Mouse (Mus musculus) fat pad, adult 2 months (tissue): ENCODE measurements around the gene Gid8.
"Not testable (repeated sequence)": the region's sequence is repeated elsewhere in the genome, so short reads cannot be mapped to it uniquely, and the experiment has no call there.

Experiments
- DNase-seq: peaks from one replicate; pipeline ENCODE4 v3.0.0-alpha.2; 2011; ENCODE audit warnings: low read depth, low spot score; ENCODE audit errors: extremely low read depth

Gene Gid8

GRCm38 (mm10) chr2:180710276-180711155, 599 bp downstream of the Gid8 start:
- no peak for DNase-seq

- DNase-seq, result no peak
These were observed 1.6 kb downstream of the Gid8 start for GRCm38 (mm10) chr2:180711527-180711926.

DNA sequence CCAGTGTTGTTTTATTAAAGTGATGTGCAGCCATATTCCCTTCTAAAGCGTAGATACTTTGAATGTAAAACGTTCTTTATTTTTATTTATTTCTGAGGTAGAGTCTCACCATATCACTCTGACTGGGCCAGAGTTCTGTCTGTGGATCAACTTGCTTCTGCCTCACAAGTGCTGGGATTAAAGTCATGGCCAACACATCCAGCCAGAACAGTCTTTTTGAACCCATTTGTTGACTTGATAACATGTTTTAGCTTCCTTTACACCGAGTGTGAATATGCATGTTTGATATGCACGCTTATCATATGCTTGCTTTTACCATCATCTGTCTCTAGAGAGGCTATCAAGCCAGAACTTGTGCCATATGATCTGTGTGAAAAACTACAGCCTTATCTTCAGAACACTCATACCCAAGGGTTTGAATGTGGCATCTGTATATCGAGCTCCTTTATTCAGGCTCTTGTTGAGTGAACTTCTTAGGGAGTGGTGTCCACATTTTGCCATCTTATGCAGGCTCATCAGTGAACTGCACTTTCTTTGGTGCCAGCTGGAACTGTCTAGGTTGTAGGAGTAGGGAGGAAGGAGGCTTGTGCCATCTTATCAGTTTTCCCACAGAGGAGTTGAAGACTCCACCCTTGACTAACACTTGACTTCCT, 2.2 kb downstream of the Gid8 start:
- no peak for DNase-seq

GRCm38 (mm10) chr2:180722748-180723147, 12.8 kb downstream of the Gid8 start:
- DNase-seq, result not testable (repeated sequence)

DNA sequence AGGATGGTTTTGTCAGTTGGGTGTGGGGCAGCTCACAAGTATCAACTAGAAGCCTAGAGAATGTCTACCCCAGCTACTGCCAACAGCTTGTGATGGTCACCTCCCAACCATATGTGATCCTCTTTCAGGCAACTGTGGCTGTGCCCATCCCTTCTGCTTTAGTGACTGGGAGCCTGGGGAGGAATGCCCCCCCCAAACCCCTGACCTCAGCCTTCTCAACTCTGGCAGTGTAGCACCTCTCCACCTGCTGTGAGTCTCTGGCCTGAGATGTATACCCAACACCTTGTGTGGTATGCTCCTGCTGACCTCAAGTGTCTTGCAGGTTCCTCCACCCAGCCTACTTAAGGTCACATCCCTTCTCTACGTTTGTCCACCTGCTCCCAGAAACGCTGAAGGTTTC, 13.9 kb downstream of the Gid8 start:
- no peak for DNase-seq

DNA sequence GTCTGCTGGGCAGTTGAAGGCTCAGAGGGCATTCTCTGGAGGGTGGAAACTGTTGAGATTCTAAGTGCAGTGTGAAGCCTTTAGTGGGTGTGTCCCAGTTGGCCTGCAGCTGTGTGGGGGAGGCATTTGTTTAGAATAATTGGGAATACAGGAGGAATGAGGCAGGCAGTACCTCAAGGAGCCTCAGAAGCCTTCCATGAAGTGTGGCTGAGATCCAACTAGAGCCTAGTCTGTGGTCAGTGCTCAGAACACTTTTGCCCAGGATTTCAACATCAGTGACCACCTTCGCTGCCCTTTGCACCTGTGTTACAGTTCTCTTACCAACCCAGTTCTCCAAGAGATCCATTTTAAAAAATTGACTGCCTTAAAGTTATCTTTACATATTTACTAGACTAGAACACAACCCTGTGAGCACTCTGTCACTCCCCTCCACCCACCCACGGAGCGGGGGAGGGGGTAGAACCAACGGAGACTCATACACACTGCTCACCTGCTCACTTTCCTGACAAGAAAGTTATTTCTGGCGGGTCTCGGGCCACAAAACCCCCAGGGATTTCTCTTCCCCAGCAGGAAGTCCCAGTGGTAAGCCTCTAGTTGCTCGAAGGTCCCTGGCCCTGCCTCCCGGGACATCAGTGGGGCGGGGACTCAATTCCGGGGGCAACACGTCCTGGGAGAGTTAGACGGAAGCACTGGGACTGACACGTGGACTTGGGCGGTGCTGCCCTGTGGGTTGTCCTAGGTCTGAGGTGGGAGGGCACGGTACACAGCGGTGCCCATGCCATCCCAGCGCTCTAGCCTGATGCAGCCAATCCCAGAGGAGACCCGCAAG, 14.9 kb downstream of the Gid8 start, which contains the start of gene Slc17a9:
TSS of gene Slc17a9 (plus strand) at position 679 of the 829 bp plus-strand sequence.
- no peak for DNase-seq

GRCm38 (mm10) chr2:180725414-180725778, 15.5 kb downstream of the Gid8 start:
- no peak for DNase-seq

DNA sequence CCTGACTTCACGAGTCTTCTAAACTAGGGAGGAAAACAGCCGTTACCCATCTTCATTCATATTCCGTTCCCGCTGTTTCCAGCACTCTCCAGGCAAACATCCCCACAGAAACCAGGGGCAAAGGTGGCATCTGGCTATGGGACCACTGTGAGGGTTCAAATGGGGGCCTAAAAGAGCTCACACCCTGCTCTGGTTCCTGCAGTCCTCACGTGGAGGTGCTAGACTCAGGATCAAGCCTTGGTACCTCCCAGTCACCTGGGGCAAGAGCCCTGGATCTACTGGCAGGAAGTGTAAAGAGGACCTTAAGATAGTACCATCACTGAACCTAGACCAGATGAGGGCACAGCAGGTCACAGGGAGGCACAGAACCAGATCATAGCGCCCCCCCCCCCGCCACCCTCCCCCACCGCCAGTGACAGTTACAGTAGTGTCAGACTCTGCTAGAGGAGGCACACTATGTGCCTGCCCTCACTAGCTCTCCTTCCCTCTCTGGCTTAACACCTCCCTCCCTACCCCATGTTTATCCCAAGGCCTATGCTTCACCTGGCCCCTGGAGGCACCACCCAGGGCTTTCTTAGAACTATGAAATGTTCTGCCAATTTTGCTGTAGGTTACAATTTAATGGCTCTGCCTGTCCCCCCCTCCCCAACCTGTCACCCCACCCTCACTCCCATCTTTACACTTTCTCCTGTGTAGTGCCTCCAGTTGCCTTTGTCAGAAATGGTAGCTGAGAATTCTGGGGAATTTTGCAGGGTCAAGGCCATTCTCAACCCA, 16.1 kb downstream of the Gid8 start:
- DNase-seq, result no peak

DNA sequence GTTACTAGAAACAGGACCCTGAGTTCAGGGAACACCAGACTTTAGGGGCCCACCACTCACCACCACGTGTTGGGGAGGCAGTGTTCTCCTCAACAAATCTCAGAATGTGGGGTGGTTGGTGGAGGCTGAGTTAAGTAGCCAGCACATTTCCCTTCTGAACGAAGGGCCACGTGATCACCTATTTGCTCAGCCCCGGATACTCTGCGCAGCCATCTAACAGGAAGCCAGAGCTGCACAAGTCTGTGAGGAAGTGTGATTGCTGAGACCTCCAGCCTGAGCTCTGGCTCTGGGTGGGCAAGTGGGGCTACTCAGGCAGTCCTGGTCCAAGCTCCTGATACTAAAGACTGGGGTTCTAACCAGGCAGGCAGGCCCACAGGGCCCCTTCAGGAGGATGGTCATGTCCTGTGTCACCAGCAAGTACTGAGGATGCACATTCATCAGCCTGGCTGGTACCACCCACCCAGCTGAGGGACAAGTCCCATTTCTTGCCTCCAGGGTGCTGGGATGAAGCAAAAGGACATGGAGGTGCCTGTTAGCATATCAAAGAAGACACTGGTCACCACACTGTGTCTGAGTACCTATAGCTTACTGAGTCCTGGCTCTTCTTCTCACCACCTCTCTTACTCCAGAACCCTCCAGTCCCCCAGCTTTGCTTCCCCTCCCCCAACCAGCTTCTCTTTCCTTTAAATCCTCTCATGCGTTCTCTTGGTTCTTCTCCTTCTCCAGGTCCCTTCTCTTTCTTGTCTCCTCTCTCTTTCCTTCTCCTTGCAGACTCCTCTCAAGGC, 16.9 kb downstream of the Gid8 start:
- DNase-seq, result no peak

DNA sequence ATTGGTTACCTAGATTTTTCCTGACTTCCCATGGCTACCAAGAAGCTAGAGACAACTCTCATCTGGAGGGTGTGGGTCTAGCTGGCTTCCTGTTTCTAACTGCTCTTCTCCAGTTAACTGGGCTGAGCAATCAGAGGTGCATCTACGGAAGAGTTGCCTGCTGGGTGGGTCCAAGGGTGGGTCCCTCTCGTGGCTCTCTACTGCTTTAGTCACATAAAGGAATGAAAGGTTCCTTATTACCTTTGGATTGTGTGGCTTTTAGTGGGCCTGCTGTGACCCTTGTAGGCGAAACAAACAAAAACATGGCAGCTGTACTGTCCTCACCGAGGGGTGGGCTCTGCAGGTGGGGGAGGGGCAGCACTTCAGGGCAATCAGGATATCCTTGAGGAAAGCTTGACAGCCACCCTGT, 17.7 kb downstream of the Gid8 start:
- no peak for DNase-seq

- DNase-seq, result no peak
These were observed 21.1 kb downstream of the Gid8 start for GRCm38 (mm10) chr2:180731036-180731435.

- DNase-seq, result no peak
These were observed 22.1 kb downstream of the Gid8 start for GRCm38 (mm10) chr2:180731984-180732383.

DNA sequence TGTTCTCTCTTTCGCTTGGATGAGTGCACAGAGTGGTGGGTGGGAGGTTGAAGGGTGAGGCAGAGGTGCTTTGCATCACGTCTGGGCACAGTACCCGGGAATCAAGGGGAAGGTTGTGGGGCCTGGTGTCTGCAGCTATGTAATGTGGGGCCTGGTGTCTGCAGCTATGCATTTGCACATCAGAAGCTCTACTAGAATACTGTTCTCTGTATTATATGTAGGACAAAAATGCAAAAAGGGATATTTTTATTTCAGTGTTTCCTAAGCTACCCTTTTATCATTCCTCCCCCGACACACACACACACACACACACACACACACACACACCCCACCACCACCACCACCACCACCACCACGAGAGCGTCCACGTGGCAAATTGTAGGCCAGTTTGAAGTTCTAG, 25.3 kb downstream of the Gid8 start:
- DNase-seq, result no peak

GRCm38 (mm10) chr2:180737984-180738383, 28.1 kb downstream of the Gid8 start:
- no peak for DNase-seq

GRCm38 (mm10) chr2:180740349-180740748, 30.4 kb downstream of the Gid8 start:
- DNase-seq, result no peak

- DNase-seq, result no peak
These were observed 31.5 kb downstream of the Gid8 start for GRCm38 (mm10) chr2:180741421-180741820.

GRCm38 (mm10) chr2:180742820-180743219, 32.9 kb downstream of the Gid8 start:
- DNase-seq, result no peak

DNA sequence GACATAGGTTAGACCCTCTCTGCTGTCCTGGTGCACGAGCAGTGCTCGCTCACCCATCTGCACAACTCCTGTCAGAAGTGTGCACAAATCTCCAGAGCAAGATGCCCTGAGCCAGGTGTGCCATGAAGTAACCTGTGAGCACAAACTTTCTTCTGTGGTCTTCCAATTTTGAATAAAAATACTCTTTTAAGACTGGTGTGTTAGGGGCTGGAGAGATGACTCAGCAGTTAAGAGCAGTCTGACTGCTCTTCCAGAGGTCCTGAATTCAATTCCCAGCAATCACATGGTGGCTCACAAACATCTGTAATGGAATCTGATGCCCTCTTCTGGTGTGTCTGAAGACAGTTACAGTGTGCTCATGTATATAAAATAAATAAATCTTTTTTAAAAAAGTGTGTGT, 33.4 kb downstream of the Gid8 start:
- DNase-seq, result no peak

- DNase-seq, result peak; percentile 3
These were observed 35.5 kb downstream of the Gid8 start for GRCm38 (mm10) chr2:180745248-180745927.
